Mouse (Mus musculus): ENCODE data around the gene Sycp2l. TPM values are rescaled to one million over a fixed set of nuclear protein-coding genes. Genes with fewer than 3 reads are reported as not detected.

The Sycp2l gene
- polyA plus RNA-seq, 1 experiment from 2014 or later = not detected

DNA sequence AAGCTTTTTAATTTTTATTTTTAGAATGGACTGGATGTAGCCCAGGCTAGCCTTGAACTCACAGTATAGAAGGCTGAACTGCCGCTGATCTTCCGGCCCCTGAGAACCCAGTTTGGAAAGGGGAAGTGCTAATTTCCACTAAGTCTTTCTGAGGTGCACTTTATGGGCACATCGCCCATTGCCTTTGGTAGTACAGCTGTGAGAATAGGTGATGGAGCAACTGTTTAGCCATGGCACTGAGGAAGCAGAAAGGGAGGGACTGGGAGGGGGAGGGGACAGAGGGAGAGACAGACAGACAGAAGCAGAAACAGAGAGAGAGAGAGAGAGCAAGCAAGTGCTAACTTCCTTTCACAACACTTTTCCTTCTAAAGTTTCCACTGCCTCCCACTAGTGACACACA lies 29.6 kb upstream of the Sycp2l start:
- no peak overlapping the region for H3K27ac ChIP-seq (ENCODE audit: low read length)
- H3K9me3 ChIP-seq (ENCODE audit: control insufficient read depth, low read length) = no peaks in the 10 kb centered on the region
- no peak overlapping the region for H3K9ac ChIP-seq (ENCODE audit: low read length)
- H3K4me1 ChIP-seq (replicated peaks; ENCODE audit: control insufficient read depth, insufficient read depth, low read length) = 0 out of 2 replicates have a peak, but pooled peaks cover under 1% of the 10 kb centered on the region
- no peak overlapping the region for H3K4me2 ChIP-seq (ENCODE audit: low read depth, low read length)
- no peak overlapping the region for H3K4me3 ChIP-seq (ENCODE audit: low read length)
- H3K27me3 ChIP-seq (ENCODE audit: control insufficient read depth, insufficient read depth, low read depth, low read length) = peaks cover 4% of the 10 kb centered on the region; the same call in 1 of the 2 replicates
- no peaks in the 10 kb centered on the region for H3K36me3 ChIP-seq (ENCODE audit: control insufficient read depth, insufficient read depth, low read length)
- 77% methylated on average over 3 of the region's 3 CpGs for WGBS
- no peak for ATAC-seq (ENCODE audit: low read depth)

DNA sequence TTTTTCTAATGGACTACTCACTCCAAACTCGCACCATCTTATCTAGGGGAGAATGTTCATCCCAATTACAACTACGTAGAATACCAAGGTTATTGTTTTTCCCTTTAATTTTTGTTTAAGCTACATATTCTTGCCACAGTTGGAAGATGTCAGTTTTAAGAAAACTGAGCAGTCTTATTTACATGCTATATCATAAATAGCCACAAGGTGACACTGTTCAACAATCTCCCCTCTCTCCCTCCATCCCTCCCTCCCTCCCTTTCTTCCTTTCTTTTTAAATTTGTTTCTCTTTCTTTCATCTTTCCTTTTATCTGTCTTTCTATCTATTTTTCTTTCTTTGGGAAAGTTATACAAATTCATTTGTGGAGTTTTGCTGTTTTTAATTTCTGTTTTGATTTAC lies 29.0 kb upstream of the Sycp2l start:
- no peaks in the 10 kb centered on the region for H3K9me3 ChIP-seq (ENCODE audit: control insufficient read depth, low read length)
- H3K27ac ChIP-seq (ENCODE audit: low read length) = no peak overlapping the region
- no peaks in the 10 kb centered on the region for H3K4me1 ChIP-seq (replicated peaks; ENCODE audit: control insufficient read depth, insufficient read depth, low read length)
- WGBS = 18% methylated on average over 2 of the region's 2 CpGs
- H3K36me3 ChIP-seq (ENCODE audit: control insufficient read depth, insufficient read depth, low read length) = no peaks in the 10 kb centered on the region
- H3K9ac ChIP-seq (ENCODE audit: low read length) = no peak overlapping the region
- ATAC-seq (ENCODE audit: low read depth) = no peak
- H3K4me3 ChIP-seq (ENCODE audit: low read length) = no peak overlapping the region
- H3K27me3 ChIP-seq (ENCODE audit: control insufficient read depth, insufficient read depth, low read depth, low read length) = peaks cover 4% of the 10 kb centered on the region; the same call in 1 of the 2 replicates
- H3K4me2 ChIP-seq (ENCODE audit: low read depth, low read length) = no peak overlapping the region

DNA sequence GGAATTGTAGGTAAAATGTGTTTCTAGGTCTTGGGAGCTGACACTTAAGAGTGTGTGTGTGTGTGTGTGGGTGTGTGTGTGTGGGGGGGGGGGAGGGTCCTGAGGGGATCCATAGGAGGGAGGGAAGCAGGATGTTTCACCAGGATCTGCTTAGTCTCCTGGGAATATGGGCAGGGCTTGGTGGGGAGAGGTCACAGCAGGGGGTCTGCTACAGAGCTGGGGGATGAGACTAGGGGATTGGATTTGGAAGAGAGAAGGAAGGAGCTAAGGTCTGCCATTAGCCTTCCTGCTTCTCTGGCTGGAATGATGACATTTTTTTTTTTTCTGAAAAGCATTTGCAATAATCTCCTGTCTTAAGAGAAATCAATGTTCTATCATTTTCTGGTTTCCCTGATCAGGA lies 25.4 kb upstream of the Sycp2l start:
- H3K4me2 ChIP-seq (ENCODE audit: low read depth, low read length) = no peak overlapping the region
- peaks cover 10% of the 10 kb centered on the region; the same call in 1 of the 2 replicates for H3K27me3 ChIP-seq (ENCODE audit: control insufficient read depth, insufficient read depth, low read depth, low read length)
- no peaks in the 10 kb centered on the region for H3K36me3 ChIP-seq (ENCODE audit: control insufficient read depth, insufficient read depth, low read length)
- H3K27ac ChIP-seq (ENCODE audit: low read length) = no peak overlapping the region
- no peaks in the 10 kb centered on the region for H3K4me1 ChIP-seq (replicated peaks; ENCODE audit: control insufficient read depth, insufficient read depth, low read length)
- no peaks in the 10 kb centered on the region for H3K9me3 ChIP-seq (ENCODE audit: control insufficient read depth, low read length)
- no peak overlapping the region for H3K4me3 ChIP-seq (ENCODE audit: low read length)
- ATAC-seq (ENCODE audit: low read depth) = no peak
- no peak overlapping the region for H3K9ac ChIP-seq (ENCODE audit: low read length)

DNA sequence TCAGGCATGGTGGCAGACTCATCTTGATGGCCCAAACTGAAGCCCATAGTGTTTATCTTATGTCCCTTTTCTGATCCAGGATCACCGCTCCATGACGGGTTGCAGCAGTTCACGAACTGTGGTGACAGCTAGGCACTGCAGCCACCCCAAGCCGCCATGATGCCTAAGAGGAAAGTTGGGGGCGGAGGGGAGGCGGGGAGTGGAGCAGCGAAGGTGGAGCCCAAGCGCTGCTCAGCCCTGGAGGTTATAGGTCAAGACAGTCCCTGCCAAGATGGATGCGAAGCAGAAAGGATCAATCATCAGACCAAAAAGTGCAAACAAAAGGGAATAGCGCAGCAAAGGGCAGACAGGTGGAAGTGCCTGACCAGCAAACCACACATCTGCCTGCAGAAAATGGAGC lies 22.8 kb upstream of the Sycp2l start:
- peak overlapping the region; percentile 32; the same call in 1 of the 2 replicates for H3K4me2 ChIP-seq (ENCODE audit: low read depth, low read length)

DNA sequence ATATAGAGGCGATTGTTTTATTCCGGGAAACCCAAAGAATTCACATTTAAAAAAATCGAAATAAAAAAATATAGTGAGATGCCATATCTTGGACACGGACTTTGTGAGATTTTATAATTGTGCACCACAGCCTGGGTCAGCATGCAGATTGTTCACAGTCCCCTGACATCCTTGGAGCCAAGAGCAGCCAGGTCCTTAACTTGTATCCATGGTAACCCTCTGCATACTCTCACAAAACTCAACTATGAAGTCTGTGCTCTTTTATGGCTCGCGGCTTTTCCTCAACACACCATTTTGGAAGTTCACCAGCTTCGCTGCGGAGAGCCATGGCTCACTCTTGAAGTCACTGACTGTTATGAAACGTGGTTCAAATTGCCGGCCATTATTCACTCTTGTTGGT lies 19.9 kb upstream of the Sycp2l start:
- Histone ChIP-seq H3K9me3 (ENCODE audit: control insufficient read depth, low read length) (no peaks in the 10 kb centered on the region), H3K4me2 (ENCODE audit: low read depth, low read length) (no peak overlapping the region), H3K27ac (ENCODE audit: low read length) (no peak overlapping the region), H3K27me3 (ENCODE audit: control insufficient read depth, insufficient read depth, low read depth, low read length) (peaks cover 10% of the 10 kb centered on the region; the same call in 1 of the 2 replicates), H3K4me1 (replicated peaks; ENCODE audit: control insufficient read depth, insufficient read depth, low read length) (no peaks in the 10 kb centered on the region), H3K4me3 (ENCODE audit: low read length) (no peak overlapping the region), H3K36me3 (ENCODE audit: control insufficient read depth, insufficient read depth, low read length) (no peaks in the 10 kb centered on the region), H3K9ac (ENCODE audit: low read length) (no peak overlapping the region)
- WGBS = 61% methylated on average over 10 of the region's 10 CpGs
- ATAC-seq (ENCODE audit: low read depth) = no peak

More for the DNA sequence above, 22.8 kb upstream of the Sycp2l start:
- no peak for ATAC-seq (ENCODE audit: low read depth)
- H3K4me3 ChIP-seq (ENCODE audit: low read length) = 0 out of 2 replicates have a peak overlapping the region, but pooled peaks have one; percentile 8
- no peak overlapping the region for H3K27ac ChIP-seq (ENCODE audit: low read length)
- no peaks in the 10 kb centered on the region for H3K4me1 ChIP-seq (replicated peaks; ENCODE audit: control insufficient read depth, insufficient read depth, low read length)
- no peak overlapping the region for H3K9ac ChIP-seq (ENCODE audit: low read length)
- WGBS = 12% methylated on average over 10 of the region's 10 CpGs
- peaks cover 10% of the 10 kb centered on the region; the same call in 1 of the 2 replicates for H3K27me3 ChIP-seq (ENCODE audit: control insufficient read depth, insufficient read depth, low read depth, low read length)
- no peaks in the 10 kb centered on the region for H3K36me3 ChIP-seq (ENCODE audit: control insufficient read depth, insufficient read depth, low read length)
- H3K9me3 ChIP-seq (ENCODE audit: control insufficient read depth, low read length) = no peaks in the 10 kb centered on the region

DNA sequence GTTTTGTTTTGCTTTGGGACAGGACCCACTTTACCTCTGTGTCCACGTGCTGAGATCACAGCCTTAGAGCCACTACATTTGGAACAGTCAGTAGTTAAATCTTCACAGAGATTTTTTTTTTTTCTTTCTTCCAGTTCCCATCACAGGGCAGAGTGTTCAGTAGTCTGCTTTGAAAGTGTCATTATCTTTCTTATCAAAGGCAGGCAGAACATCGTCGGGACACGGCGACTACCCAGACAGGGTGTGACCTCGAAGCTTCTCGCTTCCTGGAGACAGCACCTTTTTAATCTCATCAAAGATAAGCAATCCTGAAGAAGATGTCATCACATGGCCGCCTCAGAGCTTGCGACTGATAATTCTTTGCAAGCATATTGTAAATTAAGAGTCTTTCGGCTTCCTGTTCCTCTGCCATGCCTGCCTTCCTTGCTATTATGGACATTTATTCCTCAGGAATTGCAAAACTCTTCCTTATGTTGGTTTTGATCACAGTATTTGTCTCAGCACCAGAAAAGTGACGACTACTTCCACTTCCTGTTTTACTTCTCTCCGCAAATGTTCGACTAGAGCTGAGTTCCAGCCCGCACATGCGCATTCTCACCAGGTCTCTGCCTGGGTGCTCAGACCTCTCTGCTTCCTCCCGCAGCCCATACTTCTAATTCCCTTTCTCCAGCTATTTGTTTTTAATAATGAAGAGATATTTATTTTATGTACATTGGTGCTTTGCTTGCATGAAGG lies 16.6 kb upstream of the Sycp2l start:
- H3K27me3 ChIP-seq (ENCODE audit: control insufficient read depth, insufficient read depth, low read depth, low read length) = peaks cover 3% of the 10 kb centered on the region; the same call in 1 of the 2 replicates
- no peak overlapping the region for H3K27ac ChIP-seq (ENCODE audit: low read length)
- H3K9me3 ChIP-seq (ENCODE audit: control insufficient read depth, low read length) = no peaks in the 10 kb centered on the region
- H3K36me3 ChIP-seq (ENCODE audit: control insufficient read depth, insufficient read depth, low read length) = no peaks in the 10 kb centered on the region
- no peak overlapping the region for H3K9ac ChIP-seq (ENCODE audit: low read length)
- H3K4me1 ChIP-seq (replicated peaks; ENCODE audit: control insufficient read depth, insufficient read depth, low read length) = no peaks in the 10 kb centered on the region
- H3K4me3 ChIP-seq (ENCODE audit: low read length) = peak overlapping the region; percentile 16; the same call in 1 of the 2 replicates
- H3K4me2 ChIP-seq (ENCODE audit: low read depth, low read length) = peak overlapping the region; percentile 36; the same call in 1 of the 2 replicates
- no peak for ATAC-seq (ENCODE audit: low read depth)
- WGBS = 38% methylated on average over 16 of the region's 16 CpGs

DNA sequence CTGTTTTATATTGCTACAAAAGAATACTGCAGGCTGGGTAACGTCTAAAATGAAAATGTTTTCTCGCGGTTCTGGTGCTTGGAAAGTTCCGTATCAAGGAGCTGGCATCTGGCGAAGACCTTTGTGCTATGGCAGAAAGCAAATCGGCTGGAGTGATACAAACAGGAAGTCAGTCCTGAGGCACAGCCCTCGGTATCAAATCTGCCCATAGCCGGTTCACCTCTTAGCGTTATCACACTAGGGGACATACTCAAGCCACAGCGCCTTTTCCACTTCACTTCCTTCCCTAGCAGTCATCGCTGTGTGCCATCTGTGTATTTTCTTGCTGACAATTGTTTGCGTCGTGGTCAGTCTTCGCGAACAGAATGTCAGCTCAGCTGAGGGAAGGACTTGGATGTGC lies 15.8 kb upstream of the Sycp2l start:
- no peaks in the 10 kb centered on the region for H3K27me3 ChIP-seq (ENCODE audit: control insufficient read depth, insufficient read depth, low read depth, low read length)
- H3K4me3 ChIP-seq (ENCODE audit: low read length) = no peak overlapping the region
- H3K36me3 ChIP-seq (ENCODE audit: control insufficient read depth, insufficient read depth, low read length) = no peaks in the 10 kb centered on the region
- H3K4me2 ChIP-seq (ENCODE audit: low read depth, low read length) = no peak overlapping the region
- ATAC-seq (ENCODE audit: low read depth) = no peak
- 76% methylated on average over 15 of the region's 15 CpGs for WGBS
- no peak overlapping the region for H3K9ac ChIP-seq (ENCODE audit: low read length)
- H3K9me3 ChIP-seq (ENCODE audit: control insufficient read depth, low read length) = no peaks in the 10 kb centered on the region
- H3K4me1 ChIP-seq (replicated peaks; ENCODE audit: control insufficient read depth, insufficient read depth, low read length) = no peaks in the 10 kb centered on the region
- no peak overlapping the region for H3K27ac ChIP-seq (ENCODE audit: low read length)

DNA sequence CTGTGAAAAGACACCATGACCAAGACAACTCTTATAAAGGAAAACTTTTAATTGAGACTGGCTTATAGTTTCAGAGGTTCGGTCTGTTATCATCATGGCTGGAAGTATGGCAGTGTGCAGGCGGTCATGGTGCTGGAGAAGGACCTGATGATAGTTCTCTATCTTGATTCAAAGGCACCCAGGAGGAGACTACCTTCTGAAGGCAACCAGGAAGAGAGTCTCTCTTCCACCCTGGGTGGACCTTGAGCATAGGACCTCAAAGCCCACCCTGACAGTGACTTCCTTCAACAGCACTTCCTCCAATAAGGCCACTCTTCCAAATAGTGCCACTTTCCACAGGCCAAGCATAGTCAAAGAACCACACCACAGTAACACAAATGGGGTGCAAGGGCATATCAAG lies 14.1 kb upstream of the Sycp2l start:
- Histone ChIP-seq H3K27me3 (ENCODE audit: control insufficient read depth, insufficient read depth, low read depth, low read length) (no peaks in the 10 kb centered on the region), H3K9ac (ENCODE audit: low read length) (no peak overlapping the region), H3K36me3 (ENCODE audit: control insufficient read depth, insufficient read depth, low read length) (no peaks in the 10 kb centered on the region), H3K4me1 (replicated peaks; ENCODE audit: control insufficient read depth, insufficient read depth, low read length) (no peaks in the 10 kb centered on the region), H3K9me3 (ENCODE audit: control insufficient read depth, low read length) (no peaks in the 10 kb centered on the region), H3K4me2 (ENCODE audit: low read depth, low read length) (no peak overlapping the region), H3K27ac (ENCODE audit: low read length) (no peak overlapping the region), H3K4me3 (ENCODE audit: low read length) (no peak overlapping the region)
- ATAC-seq (ENCODE audit: low read depth) = no peak
- 90% methylated on average over 2 of the region's 2 CpGs for WGBS

DNA sequence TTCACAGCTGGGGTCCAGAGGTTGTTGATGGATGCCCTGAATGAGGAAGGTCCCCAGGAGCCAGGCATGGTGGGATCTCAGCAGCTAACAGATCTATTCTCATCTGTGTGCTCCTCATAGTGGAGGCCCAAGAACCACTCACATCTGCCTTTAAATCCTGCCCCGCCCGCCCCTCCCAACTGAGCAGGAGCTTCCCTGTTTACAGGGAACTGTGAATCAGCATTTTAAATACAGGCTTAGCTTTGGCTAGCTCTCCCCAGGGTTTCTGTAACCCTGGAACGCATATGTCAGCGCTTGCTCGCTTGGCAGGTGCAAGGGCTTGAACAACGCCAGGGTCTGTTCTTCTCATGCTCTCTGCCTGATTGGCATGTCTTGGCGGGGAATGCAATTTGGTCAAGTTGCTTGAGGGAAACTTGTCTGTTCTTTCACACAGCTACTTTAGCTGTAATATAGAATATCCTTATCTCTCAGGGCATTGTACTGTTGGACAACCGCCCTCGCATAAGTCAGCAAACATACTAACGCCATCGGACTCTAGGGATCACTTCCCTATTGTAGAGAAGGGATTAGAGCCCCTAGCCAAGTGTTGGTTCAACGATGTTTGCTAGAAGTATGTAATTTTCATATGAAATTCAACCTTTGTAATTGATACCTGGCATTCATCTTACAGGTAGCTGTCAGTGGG lies 10.1 kb upstream of the Sycp2l start:
- no peak overlapping the region for H3K27ac ChIP-seq (ENCODE audit: low read length)
- H3K27me3 ChIP-seq (ENCODE audit: control insufficient read depth, insufficient read depth, low read depth, low read length) = no peaks in the 10 kb centered on the region
- no peaks in the 10 kb centered on the region for H3K4me1 ChIP-seq (replicated peaks; ENCODE audit: control insufficient read depth, insufficient read depth, low read length)
- no peak overlapping the region for H3K4me2 ChIP-seq (ENCODE audit: low read depth, low read length)
- no peaks in the 10 kb centered on the region for H3K9me3 ChIP-seq (ENCODE audit: control insufficient read depth, low read length)
- no peak overlapping the region for H3K9ac ChIP-seq (ENCODE audit: low read length)
- no peak overlapping the region for H3K4me3 ChIP-seq (ENCODE audit: low read length)
- no peaks in the 10 kb centered on the region for H3K36me3 ChIP-seq (ENCODE audit: control insufficient read depth, insufficient read depth, low read length)
- ATAC-seq (ENCODE audit: low read depth) = no peak
- 68% methylated on average over 12 of the region's 12 CpGs for WGBS

All from lung, embryonic 16.5 days (tissue).